Mouse (Mus musculus): ENCODE data around the gene Rnf152. TPM values are rescaled to one million over a fixed set of nuclear protein-coding genes. Genes with fewer than 3 reads are reported as not detected.

Rnf152 gene
- polyA plus RNA-seq (2012; rRNA removed): 0.27 and 0.29 TPM in 2 replicates

DNA sequence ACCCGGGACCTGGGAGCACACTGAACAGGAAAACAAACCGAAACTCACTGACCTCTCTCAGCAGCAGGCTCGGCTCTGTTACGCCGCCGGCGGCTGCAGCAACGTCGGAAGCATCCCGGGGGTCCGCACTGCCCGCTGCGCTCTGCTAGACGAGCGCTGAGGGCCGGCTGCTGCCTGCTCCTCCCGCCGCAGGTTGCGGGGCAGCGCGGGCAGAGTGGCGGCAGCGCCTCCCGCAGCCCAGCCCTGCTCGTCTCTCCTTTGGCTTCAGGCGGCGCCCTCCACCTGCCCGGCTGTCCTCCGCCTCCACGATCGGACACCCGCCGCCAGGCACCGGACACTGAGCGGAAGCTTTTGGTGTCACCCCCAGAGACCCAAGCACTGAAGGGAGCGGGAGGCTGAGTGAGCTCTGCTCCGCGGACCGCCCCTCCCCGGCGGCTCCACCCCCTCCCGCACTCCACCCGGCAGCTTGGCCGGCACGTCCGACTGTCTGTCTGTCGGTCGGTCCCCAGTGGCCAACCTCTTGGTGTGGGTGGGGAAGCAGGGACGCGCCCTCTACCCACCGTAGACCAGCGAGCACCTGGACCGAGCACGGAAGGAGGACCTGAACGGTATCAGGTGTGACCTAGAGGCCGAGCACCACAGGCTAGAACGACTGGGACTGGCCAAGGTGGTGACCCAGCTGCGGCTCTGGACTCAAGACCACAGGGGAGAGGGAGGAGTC lies at the start of gene Rnf152:
Gene Rnf152 (minus strand): TSS at position 420 of the 721 bp plus-strand sequence.
- no peak for TF ChIP-seq CTCF (IDR thresholded peaks at IDR 0.05; ENCODE audit: control insufficient read depth, insufficient read depth, insufficient replicate concordance, low read depth, low read length)
- no peak for TF ChIP-seq POLR2A (IDR thresholded peaks at IDR 0.05; ENCODE audit: control insufficient read depth, low read depth, low read length)
- no peaks in the 10 kb centered on the region for H3K36me3 ChIP-seq (ENCODE audit: control insufficient read depth, insufficient read depth, low read length)
- H3K4me3 ChIP-seq (ENCODE audit: control insufficient read depth, low read depth, low read length): peak within 1 kb of the TSS; percentile 75
- H3K4me1 ChIP-seq (ENCODE audit: control insufficient read depth, insufficient read depth, low read length): peaks cover 3% of the 10 kb centered on the region
- no peaks in the 10 kb centered on the region for H3K27me3 ChIP-seq (ENCODE audit: control insufficient read depth, insufficient read depth, low read length)
- no peak within 1 kb of the TSS for H3K27ac ChIP-seq (ENCODE audit: control insufficient read depth, insufficient read depth, low read depth, low read length)

- Histone ChIP-seq H3K27me3 (ENCODE audit: control insufficient read depth, insufficient read depth, low read length) (no peaks in the 10 kb centered on the region), H3K4me3 (ENCODE audit: control insufficient read depth, low read depth, low read length) (no peak overlapping the region), H3K27ac (ENCODE audit: control insufficient read depth, insufficient read depth, low read depth, low read length) (no peak overlapping the region), H3K4me1 (ENCODE audit: control insufficient read depth, insufficient read depth, low read length) (no peaks in the 10 kb centered on the region), H3K36me3 (ENCODE audit: control insufficient read depth, insufficient read depth, low read length) (no peaks in the 10 kb centered on the region)
- TF ChIP-seq CTCF (IDR thresholded peaks at IDR 0.05; ENCODE audit: control insufficient read depth, insufficient read depth, insufficient replicate concordance, low read depth, low read length): no peak
These were observed 46.3 kb upstream of the Rnf152 start for GRCm38 (mm10) chr1:105402853-105403252.

DNA sequence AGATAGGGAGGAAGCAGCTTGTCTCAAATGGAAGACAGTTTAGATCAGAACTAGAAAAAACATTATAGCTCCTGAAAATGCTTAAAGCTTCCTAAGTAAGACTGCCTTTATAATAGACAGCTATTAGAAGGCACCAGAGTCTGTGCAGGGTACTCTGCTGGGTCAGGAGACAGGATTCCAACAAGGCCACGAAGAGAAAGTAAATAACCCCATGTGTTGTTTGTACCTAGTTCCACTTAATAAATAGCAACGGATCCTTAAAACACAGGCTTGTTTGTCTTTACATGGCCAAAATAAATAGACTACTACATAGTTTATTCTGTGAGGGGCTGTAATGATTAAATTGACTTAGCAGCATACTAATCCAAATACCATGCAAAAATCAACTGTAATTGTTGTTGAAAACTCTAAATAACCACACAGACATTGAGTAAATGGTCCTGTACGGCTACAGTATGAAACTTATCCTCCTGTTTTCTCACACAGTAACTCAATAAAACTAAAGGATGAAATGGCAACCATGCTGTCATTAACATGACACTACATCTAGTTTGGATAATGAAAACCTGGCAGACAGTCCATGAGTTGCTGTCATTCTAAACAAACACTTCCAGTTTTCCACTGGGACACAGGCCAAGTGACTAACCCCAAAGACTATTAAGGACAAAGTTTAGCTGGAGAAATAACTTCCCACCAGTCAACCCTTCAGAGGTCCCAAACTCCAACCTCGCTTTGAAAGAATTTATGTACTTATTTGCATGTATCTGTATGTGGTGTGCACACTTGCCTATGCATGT lies 27.8 kb upstream of the Rnf152 start:
- H3K27me3 ChIP-seq (ENCODE audit: control insufficient read depth, insufficient read depth, low read length): no peaks in the 10 kb centered on the region
- H3K27ac ChIP-seq (ENCODE audit: control insufficient read depth, insufficient read depth, low read depth, low read length): no peak overlapping the region
- no peaks in the 10 kb centered on the region for H3K4me1 ChIP-seq (ENCODE audit: control insufficient read depth, insufficient read depth, low read length)
- no peak for TF ChIP-seq CTCF (IDR thresholded peaks at IDR 0.05; ENCODE audit: control insufficient read depth, insufficient read depth, insufficient replicate concordance, low read depth, low read length)
- no peak overlapping the region for H3K4me3 ChIP-seq (ENCODE audit: control insufficient read depth, low read depth, low read length)
- no peaks in the 10 kb centered on the region for H3K36me3 ChIP-seq (ENCODE audit: control insufficient read depth, insufficient read depth, low read length)

GRCm38 (mm10) chr1:105377546-105377945 lies 21.0 kb upstream of the Rnf152 start:
- no peaks in the 10 kb centered on the region for H3K4me1 ChIP-seq (ENCODE audit: control insufficient read depth, insufficient read depth, low read length)
- H3K4me3 ChIP-seq (ENCODE audit: control insufficient read depth, low read depth, low read length): no peak overlapping the region
- TF ChIP-seq POLR2A (IDR thresholded peaks at IDR 0.05; ENCODE audit: control insufficient read depth, low read depth, low read length) (no peak), CTCF (IDR thresholded peaks at IDR 0.05; ENCODE audit: control insufficient read depth, insufficient read depth, insufficient replicate concordance, low read depth, low read length) (no peak)
- H3K27me3 ChIP-seq (ENCODE audit: control insufficient read depth, insufficient read depth, low read length): no peaks in the 10 kb centered on the region
- H3K36me3 ChIP-seq (ENCODE audit: control insufficient read depth, insufficient read depth, low read length): no peaks in the 10 kb centered on the region
- H3K27ac ChIP-seq (ENCODE audit: control insufficient read depth, insufficient read depth, low read depth, low read length): no peak overlapping the region

DNA sequence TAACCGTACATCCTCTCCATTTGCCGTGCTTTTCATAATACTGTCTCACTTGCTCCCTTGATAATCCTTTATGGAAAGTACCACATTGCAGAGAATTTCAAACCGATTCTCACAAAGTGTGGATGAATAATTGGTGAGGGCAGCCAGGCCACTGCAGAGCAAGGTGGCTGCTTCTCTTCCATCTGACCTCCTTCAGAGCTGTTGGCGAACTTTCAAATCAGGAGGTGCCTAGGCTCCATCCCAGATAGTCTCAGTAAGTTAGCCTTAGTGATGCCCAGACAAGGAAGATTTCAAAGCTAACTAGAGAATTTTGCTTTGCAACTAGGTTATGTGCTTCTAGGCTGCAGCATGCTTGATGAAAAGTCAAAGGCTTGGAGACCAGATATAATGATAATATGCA lies 18.1 kb upstream of the Rnf152 start:
- H3K4me1 ChIP-seq (ENCODE audit: control insufficient read depth, insufficient read depth, low read length): no peaks in the 10 kb centered on the region
- no peaks in the 10 kb centered on the region for H3K36me3 ChIP-seq (ENCODE audit: control insufficient read depth, insufficient read depth, low read length)
- H3K27me3 ChIP-seq (ENCODE audit: control insufficient read depth, insufficient read depth, low read length): no peaks in the 10 kb centered on the region
- H3K4me3 ChIP-seq (ENCODE audit: control insufficient read depth, low read depth, low read length): no peak overlapping the region
- TF ChIP-seq CTCF (IDR thresholded peaks at IDR 0.05; ENCODE audit: control insufficient read depth, insufficient read depth, insufficient replicate concordance, low read depth, low read length) (no peak), POLR2A (IDR thresholded peaks at IDR 0.05; ENCODE audit: control insufficient read depth, low read depth, low read length) (no peak)
- no peak overlapping the region for H3K27ac ChIP-seq (ENCODE audit: control insufficient read depth, insufficient read depth, low read depth, low read length)

DNA sequence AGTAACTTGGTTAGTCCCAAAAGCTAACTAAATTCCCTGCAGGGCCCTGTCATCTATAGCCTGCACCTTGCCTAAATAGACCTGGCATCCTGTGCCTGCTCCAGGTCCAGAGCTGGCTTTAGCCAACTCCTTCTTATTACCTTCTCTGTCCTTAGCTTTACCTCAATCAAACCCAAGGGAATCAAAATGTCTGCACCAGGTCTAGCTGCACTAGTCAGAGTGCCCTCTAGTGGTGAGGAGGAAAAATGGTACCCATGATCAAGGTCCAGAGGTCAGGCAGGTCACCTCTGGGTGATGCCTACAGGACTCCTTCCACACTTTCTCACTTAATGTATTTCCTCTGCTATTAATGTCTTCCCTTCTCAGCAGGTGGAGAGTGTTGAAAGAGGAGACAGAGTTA lies 6.2 kb upstream of the Rnf152 start:
- TF ChIP-seq POLR2A (IDR thresholded peaks at IDR 0.05; ENCODE audit: control insufficient read depth, low read depth, low read length) (no peak), CTCF (IDR thresholded peaks at IDR 0.05; ENCODE audit: control insufficient read depth, insufficient read depth, insufficient replicate concordance, low read depth, low read length) (peak; percentile 55; the same call in 1 of the 2 replicates)
- no peaks in the 10 kb centered on the region for H3K36me3 ChIP-seq (ENCODE audit: control insufficient read depth, insufficient read depth, low read length)

GRCm38 (mm10) chr1:105358896-105359295 lies 2.4 kb upstream of the Rnf152 start:
- Histone ChIP-seq H3K4me1 (ENCODE audit: control insufficient read depth, insufficient read depth, low read length) (peaks cover 3% of the 10 kb centered on the region), H3K27ac (ENCODE audit: control insufficient read depth, insufficient read depth, low read depth, low read length) (no peak overlapping the region), H3K36me3 (ENCODE audit: control insufficient read depth, insufficient read depth, low read length) (no peaks in the 10 kb centered on the region), H3K27me3 (ENCODE audit: control insufficient read depth, insufficient read depth, low read length) (no peaks in the 10 kb centered on the region), H3K4me3 (ENCODE audit: control insufficient read depth, low read depth, low read length) (no peak overlapping the region)
- TF ChIP-seq CTCF (IDR thresholded peaks at IDR 0.05; ENCODE audit: control insufficient read depth, insufficient read depth, insufficient replicate concordance, low read depth, low read length): no peak
- TF ChIP-seq POLR2A (IDR thresholded peaks at IDR 0.05; ENCODE audit: control insufficient read depth, low read depth, low read length): no peak

More for the DNA sequence above, 6.2 kb upstream of the Rnf152 start:
- Histone ChIP-seq H3K27ac (ENCODE audit: control insufficient read depth, insufficient read depth, low read depth, low read length) (no peak overlapping the region), H3K27me3 (ENCODE audit: control insufficient read depth, insufficient read depth, low read length) (no peaks in the 10 kb centered on the region), H3K4me3 (ENCODE audit: control insufficient read depth, low read depth, low read length) (no peak overlapping the region), H3K4me1 (ENCODE audit: control insufficient read depth, insufficient read depth, low read length) (no peaks in the 10 kb centered on the region)
